Mouse (Mus musculus): Measurements from ENCODE around the gene Ctsf. TPM values are rescaled to one million over a fixed set of nuclear protein-coding genes. Genes with fewer than 3 reads are reported as not detected.

Ctsf gene
- total RNA-seq, 2 experiments from 2014 or later = 102 to 112 TPM

Other genes starting within 250 kb of the Ctsf start
- gene Lrfn4, start 239.5 kb upstream of the Ctsf start, total RNA-seq (2021) = 10 to 100 TPM; 35.0 to 35.3 TPM
- 10 to 100 TPM; 23.9 to 26.0 TPM for gene Rce1, start 229.5 kb upstream of the Ctsf start, total RNA-seq (2021)
- gene Gm960, start 156.5 kb upstream of the Ctsf start, total RNA-seq (2021) = 1 to 10 TPM; 1.4 to 1.7 TPM
- 100 to 1,000 TPM; 575 to 585 TPM for gene Sptbn2, start 144.0 kb upstream of the Ctsf start, total RNA-seq (2021)
- 10 to 100 TPM; 17.4 to 20.2 TPM for gene Rbm4b, start 98.6 kb upstream of the Ctsf start, total RNA-seq (2021)
- 10 to 100 TPM; 88.2 to 89.6 TPM for gene Rbm4, start 61.2 kb upstream of the Ctsf start, total RNA-seq (2021)
- 10 to 100 TPM; 17.3 to 19.8 TPM for gene Gm21992, start 43.5 kb upstream of the Ctsf start, total RNA-seq (2021)
- 10 to 100 TPM; 56.3 to 62.7 TPM for gene Rbm14, start 43.5 kb upstream of the Ctsf start, total RNA-seq (2021)
- 10 to 100 TPM; 36.6 to 37.1 TPM for gene Ccs, start 15.8 kb upstream of the Ctsf start, total RNA-seq (2021)
- 1 to 10 TPM; 1.6 to 2.0 TPM for gene Ccdc87, start 15.8 kb upstream of the Ctsf start, total RNA-seq (2021)
- 1 to 10 TPM in 1 of 2 experiments, under 1 TPM in 1; 0.87 to 1.4 TPM for gene Actn3, start 22.8 kb downstream of the Ctsf start, total RNA-seq (2021)
- 10 to 100 TPM; 26.4 to 27.1 TPM for gene Zdhhc24, start 23.5 kb downstream of the Ctsf start, total RNA-seq (2021)
- gene Bbs1, start 51.5 kb downstream of the Ctsf start, total RNA-seq (2021) = 10 to 100 TPM; 38.3 to 41.7 TPM
- gene Dpp3, start 73.2 kb downstream of the Ctsf start, total RNA-seq (2021) = 10 to 100 TPM; 39.0 to 41.6 TPM
- gene Peli3, start 88.0 kb downstream of the Ctsf start, total RNA-seq (2021) = 10 to 100 TPM; 19.5 to 24.4 TPM
- gene Mrpl11, start 107.0 kb downstream of the Ctsf start, total RNA-seq (2021) = 10 to 100 TPM; 56.7 to 61.6 TPM
- gene Npas4, start 135.2 kb downstream of the Ctsf start, total RNA-seq (2021) = 1 to 10 TPM; 4.8 to 6.4 TPM
- 10 to 100 TPM; 15.2 to 15.3 TPM for gene Slc29a2, start 168.7 kb downstream of the Ctsf start, total RNA-seq (2021)
- gene B4gat1, start 183.7 kb downstream of the Ctsf start, total RNA-seq (2021) = 100 to 1,000 TPM; 110 to 126 TPM
- gene AC124502.3, start 183.8 kb downstream of the Ctsf start, total RNA-seq (2021) = 1 to 10 TPM; 4.5 to 5.0 TPM
- 10 to 100 TPM; 20.2 to 20.8 TPM for gene Brms1, start 186.2 kb downstream of the Ctsf start, total RNA-seq (2021)
- 100 to 1,000 TPM; 111 to 113 TPM for gene Rin1, start 195.4 kb downstream of the Ctsf start, total RNA-seq (2021)
- 1 to 10 TPM; 2.4 to 3.9 TPM for gene Cd248, start 212.9 kb downstream of the Ctsf start, total RNA-seq (2021)
- gene Tmem151a, start 230.4 kb downstream of the Ctsf start, total RNA-seq (2021) = 100 to 1,000 TPM; 116 to 117 TPM
- gene Yif1a, start 233.4 kb downstream of the Ctsf start, total RNA-seq (2021) = 10 to 100 TPM; 21.1 to 21.5 TPM
- gene Cnih2, start 243.4 kb downstream of the Ctsf start, total RNA-seq (2021) = 100 to 1,000 TPM; 673 to 729 TPM